Comparison of ENCODE assay signal across 8 mouse cellular contexts in the genomic region with DNA sequence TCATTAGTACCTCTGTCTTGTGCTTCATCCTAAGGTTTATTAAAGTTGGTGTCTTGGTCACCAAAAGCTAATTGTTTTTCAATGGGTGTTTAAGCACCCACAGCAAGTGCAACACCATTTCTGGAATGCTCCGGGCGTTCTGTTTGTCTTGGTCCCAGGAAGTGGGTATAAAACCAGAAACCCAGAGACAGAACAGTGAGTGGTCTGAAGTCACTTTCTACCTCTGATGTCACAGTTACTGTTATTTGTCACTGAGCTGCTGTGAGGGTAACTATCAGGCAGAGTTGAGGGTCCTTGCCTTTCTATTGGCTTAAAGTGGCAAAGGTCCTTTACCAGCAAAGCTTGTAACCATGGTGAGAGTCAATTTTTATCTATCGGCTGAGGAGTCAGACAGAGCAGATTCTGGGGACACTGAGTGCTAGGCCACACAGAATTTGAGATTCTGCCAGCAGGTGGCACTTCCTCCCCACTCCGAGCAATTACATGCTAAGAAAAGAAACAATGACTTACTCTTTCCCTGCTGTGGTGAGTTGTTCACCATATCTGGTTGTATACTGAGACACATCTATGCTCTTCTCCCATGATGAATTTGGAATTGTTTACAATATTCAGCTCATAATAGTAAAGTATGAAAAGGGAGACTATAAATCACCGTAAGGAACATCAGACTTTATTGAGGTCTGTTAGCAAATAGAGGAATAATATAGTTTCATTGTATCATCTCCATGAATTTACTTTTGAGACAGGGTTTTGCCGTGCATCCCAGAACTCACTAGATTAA. TPM values are rescaled to one million over a fixed set of nuclear protein-coding genes. Genes with fewer than 3 reads are reported as not detected.
DNase-seq lines count a peak whose midpoint lies in the region; ATAC-seq lines count a peak whose summit lies in the region.

No protein-coding gene starts in this region.

- 51% methylated on average over 6 of the region's 6 CpGs for WGBS in heart, embryonic 12.5 days
- 45% methylated on average over 6 of the region's 6 CpGs for WGBS in embryonic facial prominence, embryonic 15.5 days
- WGBS in intestine, embryonic 15.5 days: 52% methylated on average over 6 of the region's 6 CpGs

- H3K4me2 ChIP-seq in heart, embryonic 12.5 days: peak overlapping the region; percentile 98
- H3K4me2 ChIP-seq in embryonic facial prominence, embryonic 15.5 days (replicated peaks): no peak overlapping the region
- H3K4me2 ChIP-seq in intestine, embryonic 15.5 days (replicated peaks): peak overlapping the region; percentile 99

- peaks cover 13% of the 10 kb centered on the region; the same call in 1 of the 2 replicates for H3K4me1 ChIP-seq in heart, embryonic 12.5 days (replicated peaks)
- peaks cover 20% of the 10 kb centered on the region for H3K4me1 ChIP-seq in embryonic facial prominence, embryonic 15.5 days
- peaks cover 11% of the 10 kb centered on the region; the same call in 1 of the 2 replicates for H3K4me1 ChIP-seq in intestine, embryonic 15.5 days (replicated peaks)

- H3K9ac ChIP-seq in heart, embryonic 12.5 days: no peak overlapping the region
- H3K9ac ChIP-seq in embryonic facial prominence, embryonic 15.5 days: no peak overlapping the region
- no peak overlapping the region for H3K9ac ChIP-seq in intestine, embryonic 15.5 days

- H3K27me3 ChIP-seq in heart, embryonic 12.5 days (replicated peaks): peaks cover 32% of the 10 kb centered on the region
- H3K27me3 ChIP-seq in embryonic facial prominence, embryonic 15.5 days: peaks cover 28% of the 10 kb centered on the region
- H3K27me3 ChIP-seq in intestine, embryonic 15.5 days (replicated peaks): peaks cover 18% of the 10 kb centered on the region

- H3K36me3 ChIP-seq in heart, embryonic 12.5 days: no peaks in the 10 kb centered on the region
- no peaks in the 10 kb centered on the region for H3K36me3 ChIP-seq in embryonic facial prominence, embryonic 15.5 days
- no peaks in the 10 kb centered on the region for H3K36me3 ChIP-seq in intestine, embryonic 15.5 days

- no peaks in the 10 kb centered on the region for H3K9me3 ChIP-seq in heart, embryonic 12.5 days (replicated peaks)
- no peaks in the 10 kb centered on the region for H3K9me3 ChIP-seq in embryonic facial prominence, embryonic 15.5 days (replicated peaks)
- H3K9me3 ChIP-seq in intestine, embryonic 15.5 days: no peaks in the 10 kb centered on the region

- 0 out of 2 replicates have a peak, but pooled peaks have one; percentile 34 for ATAC-seq in heart, embryonic 12.5 days (ENCODE audit: insufficient number of reproducible peaks, low FRiP score)
- ATAC-seq in embryonic facial prominence, embryonic 15.5 days (ENCODE audit: insufficient number of reproducible peaks, low FRiP score, low TSS enrichment, low read depth): 0 out of 2 replicates have a peak, but pooled peaks have one; percentile 30
- peak; percentile 57 for ATAC-seq in intestine, embryonic 15.5 days

- DNase-seq in heart, postnatal 36 days: no peak
- DNase-seq in R1 (ENCODE audit: low read depth, low spot score): peak; percentile 54
- peak; percentile 24 for DNase-seq in lung, postnatal 25 days (ENCODE audit: low spot score)
- DNase-seq in right cerebral cortex, postnatal 25 days: peak; percentile 29
- DNase-seq in adrenal gland, postnatal 25 days: no peak

- H3K27ac ChIP-seq in heart, embryonic 12.5 days (ENCODE audit: poor library complexity, severe bottlenecking): no peak overlapping the region
- no peak overlapping the region for H3K27ac ChIP-seq in embryonic facial prominence, embryonic 15.5 days (replicated peaks)
- H3K27ac ChIP-seq in intestine, embryonic 15.5 days: no peak overlapping the region

- H3K4me3 ChIP-seq in heart, embryonic 12.5 days: no peak overlapping the region; the same call in 1 of the 2 replicates
- H3K4me3 ChIP-seq in embryonic facial prominence, embryonic 15.5 days (replicated peaks): peak overlapping the region; percentile 54; the same call in 1 of the 2 replicates
- no peak overlapping the region for H3K4me3 ChIP-seq in intestine, embryonic 15.5 days (replicated peaks)

- intact Hi-C loops in heart, postnatal 36 days (cut with DNase I): loop anchor here (5.0 kb wide), 2 partner anchors 47 to 412 kb away; no protein-coding TSS in a partner anchor

RNA-seq across cellular contexts. Expression of a gene that starts 1.0 kb away (rescaled TPM):
- 0.09 TPM in 1 of 2 replicates, not detected in the other for polyA plus RNA-seq in heart, embryonic 12.5 days (2016; fragmentation: Nextera tagmentation; extraction: Ambion mirVana)
- not detected for total RNA-seq in heart, postnatal 36 days (2021)
- polyA plus RNA-seq in embryonic facial prominence, embryonic 15.5 days (2015; fragmentation: Nextera tagmentation; extraction: Ambion mirVana): 2.5 and 2.6 TPM in 2 replicates
- 0.23 and 0.39 TPM in 2 replicates for polyA plus RNA-seq in intestine, embryonic 15.5 days (2015; fragmentation: Nextera tagmentation; extraction: Ambion mirVana)
- not detected in 2 replicates for total RNA-seq in adrenal gland, postnatal 25 days (2021)

RNA-seq across cellular contexts. Expression of a gene that starts 14.2 kb away (rescaled TPM):
- 43.7 and 47.6 TPM in 2 replicates for polyA plus RNA-seq in heart, embryonic 12.5 days (2016; fragmentation: Nextera tagmentation; extraction: Ambion mirVana)
- 10 to 100 TPM; 21.9 to 29.4 TPM for total RNA-seq in heart, postnatal 36 days (2021)
- 44.4 and 45.7 TPM in 2 replicates for polyA plus RNA-seq in embryonic facial prominence, embryonic 15.5 days (2015; fragmentation: Nextera tagmentation; extraction: Ambion mirVana)
- polyA plus RNA-seq in intestine, embryonic 15.5 days (2015; fragmentation: Nextera tagmentation; extraction: Ambion mirVana): 46.3 and 46.5 TPM in 2 replicates
- total RNA-seq in adrenal gland, postnatal 25 days (2021): 83.7 and 83.9 TPM in 2 replicates

RNA-seq across cellular contexts. Expression of a gene that starts 53.8 kb away (rescaled TPM):
- polyA plus RNA-seq in heart, embryonic 12.5 days (2016; fragmentation: Nextera tagmentation; extraction: Ambion mirVana): 23.9 and 27.7 TPM in 2 replicates
- total RNA-seq in heart, postnatal 36 days (2021): 10 to 100 TPM; 19.3 to 23.9 TPM
- 28.6 and 34.5 TPM in 2 replicates for polyA plus RNA-seq in embryonic facial prominence, embryonic 15.5 days (2015; fragmentation: Nextera tagmentation; extraction: Ambion mirVana)
- 32.9 and 35.1 TPM in 2 replicates for polyA plus RNA-seq in intestine, embryonic 15.5 days (2015; fragmentation: Nextera tagmentation; extraction: Ambion mirVana)
- total RNA-seq in adrenal gland, postnatal 25 days (2021): 46.7 and 47.1 TPM in 2 replicates

Comparison
In these comparisons a context has a peak if more than half of its experiments do, and no peak if none do; other contexts are left out.
1. DNase-seq: peak in R1 (single experiment), lung, postnatal 25 days (single experiment) and right cerebral cortex, postnatal 25 days (single experiment); none in heart, postnatal 36 days (0 of 2) and adrenal gland, postnatal 25 days (single experiment).
2. Peak in every context shown above with its lines, with median percentiles within 50 percentile points of each other: ATAC-seq.